Mouse (Mus musculus): ENCODE measurements around the gene Clic4. TPM values are rescaled to one million over a fixed set of nuclear protein-coding genes. Genes with fewer than 3 reads are reported as not detected.

Gene Clic4
- polyA plus RNA-seq, 1 experiment from 2014 or later = 211 TPM

DNA sequence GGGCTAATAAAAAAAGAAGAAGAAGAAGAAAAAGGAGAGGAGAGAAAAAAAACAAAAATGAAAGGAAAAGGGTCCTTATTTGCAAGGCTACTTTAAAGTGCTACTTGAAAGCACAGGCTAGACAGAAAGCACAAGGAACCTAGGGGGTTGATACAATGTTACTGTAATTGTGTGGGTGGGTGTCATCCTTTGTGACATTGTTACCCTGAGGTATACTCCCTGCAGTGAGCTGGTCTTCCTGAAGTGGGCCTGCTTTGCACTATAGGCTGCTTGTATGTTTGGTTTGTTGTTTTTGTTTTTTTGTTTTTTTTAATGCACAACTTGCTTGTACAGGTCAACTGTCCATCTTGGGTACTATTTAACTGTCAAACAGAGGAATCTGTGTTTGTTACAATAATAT is 95.0 kb downstream of the Clic4 start:
- Histone ChIP-seq H3K27me3 (replicated peaks; ENCODE audit: insufficient read depth, low read length) (no peaks in the 10 kb centered on the region; the same call in 1 of the 2 replicates), H3K9me3 (ENCODE audit: low read length) (no peaks in the 10 kb centered on the region), H3K4me1 (ENCODE audit: insufficient read depth, low read depth, low read length) (no peaks in the 10 kb centered on the region), H3K4me3 (ENCODE audit: low read depth, low read length) (no peak overlapping the region), H3K27ac (ENCODE audit: low read length) (no peak overlapping the region), H3K4me2 (replicated peaks; ENCODE audit: low read depth, low read length) (no peak overlapping the region), H3K36me3 (ENCODE audit: insufficient read depth, low read length) (no peaks in the 10 kb centered on the region), H3K9ac (replicated peaks; ENCODE audit: low read depth) (no peak overlapping the region)
- DNase-seq (ENCODE audit: low spot score) = no peak
- no peak for TF ChIP-seq CTCF (IDR thresholded peaks at IDR 0.05)
- no peak for TF ChIP-seq EP300 (IDR thresholded peaks at IDR 0.05)
- ATAC-seq = no peak

DNA sequence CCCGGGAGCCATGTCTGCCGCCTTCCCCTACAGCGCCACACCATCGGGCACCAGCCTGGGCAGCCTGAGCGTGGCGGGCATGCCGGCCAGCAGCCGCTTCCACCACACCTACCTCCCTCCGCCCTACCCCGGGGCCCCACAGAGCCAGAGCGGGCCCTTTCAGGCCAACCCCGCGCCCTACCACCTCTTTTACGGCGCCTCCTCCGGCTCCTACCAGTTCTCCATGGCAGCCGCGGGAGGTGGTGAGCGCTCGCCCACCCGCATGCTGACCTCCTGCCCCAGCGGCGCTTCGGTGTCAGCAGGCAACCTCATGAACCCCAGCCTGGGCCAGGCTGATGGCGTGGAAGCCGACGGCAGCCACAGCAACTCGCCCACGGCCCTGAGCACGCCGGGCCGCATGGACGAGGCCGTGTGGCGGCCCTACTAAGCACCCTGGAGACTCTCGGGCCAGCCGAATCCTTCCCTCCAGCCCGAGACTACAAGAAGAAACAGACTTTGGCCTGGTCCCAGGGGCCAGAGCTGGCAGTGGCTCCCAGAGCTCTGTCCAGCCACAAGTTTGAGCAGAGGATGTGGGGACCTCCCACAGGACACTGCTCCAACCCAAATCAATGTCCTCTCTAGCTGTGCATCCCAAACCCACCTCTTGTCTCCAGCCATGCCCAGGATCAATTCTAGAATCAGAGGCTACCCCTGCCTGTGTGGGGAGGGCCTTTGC is 97.1 kb downstream of the Clic4 start:
- DNase-seq (ENCODE audit: low spot score) (peak; percentile 22), ATAC-seq (peak; percentile 52)
- Histone ChIP-seq H3K27me3 (replicated peaks; ENCODE audit: insufficient read depth, low read length) (no peaks in the 10 kb centered on the region; the same call in 1 of the 2 replicates), H3K27ac (ENCODE audit: low read length) (no peak overlapping the region), H3K4me3 (ENCODE audit: low read depth, low read length) (no peak overlapping the region), H3K9ac (replicated peaks; ENCODE audit: low read depth) (no peak overlapping the region), H3K36me3 (ENCODE audit: insufficient read depth, low read length) (no peaks in the 10 kb centered on the region), H3K9me3 (ENCODE audit: low read length) (no peaks in the 10 kb centered on the region), H3K4me1 (ENCODE audit: insufficient read depth, low read depth, low read length) (no peaks in the 10 kb centered on the region), H3K4me2 (replicated peaks; ENCODE audit: low read depth, low read length) (peak overlapping the region; percentile 31)
- no peak for TF ChIP-seq EP300 (IDR thresholded peaks at IDR 0.05)
- TF ChIP-seq CTCF (IDR thresholded peaks at IDR 0.05) = no peak
- WGBS = 10% methylated on average over 37 of the region's 38 CpGs

DNA sequence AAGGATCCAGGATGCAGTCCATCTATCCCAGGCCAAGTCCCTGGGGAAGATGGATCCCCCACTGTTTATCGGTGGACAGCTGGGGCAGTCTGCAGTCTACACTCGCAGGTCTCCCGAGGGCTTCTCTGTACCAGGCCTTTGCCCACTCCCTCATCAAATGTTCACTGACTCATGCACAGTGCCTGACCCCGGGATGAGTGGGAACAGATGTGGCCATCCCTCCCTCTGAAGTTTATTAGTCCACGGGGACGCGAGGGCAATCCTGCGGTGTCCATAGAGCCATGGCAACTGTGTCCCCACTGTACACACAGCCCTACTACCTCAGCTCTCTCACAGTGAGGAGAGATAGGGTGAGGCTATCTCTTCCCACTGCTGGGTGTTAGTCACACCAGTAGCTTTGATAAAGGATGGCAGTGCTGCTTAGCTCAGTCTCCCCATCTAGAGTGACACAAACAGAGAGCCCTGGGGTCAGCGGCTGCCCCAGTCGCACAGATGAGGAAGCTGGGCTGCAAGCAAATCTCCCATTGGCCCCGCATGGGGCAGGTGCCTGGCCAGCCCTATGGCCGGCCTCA is 101.2 kb downstream of the Clic4 start:
- no peaks in the 10 kb centered on the region for H3K36me3 ChIP-seq (ENCODE audit: insufficient read depth, low read length)
- peaks cover 12% of the 10 kb centered on the region; the same call in 1 of the 2 replicates for H3K27me3 ChIP-seq (replicated peaks; ENCODE audit: insufficient read depth, low read length)
- no peak overlapping the region for H3K4me3 ChIP-seq (ENCODE audit: low read depth, low read length)
- no peak overlapping the region for H3K27ac ChIP-seq (ENCODE audit: low read length)
- DNase-seq (ENCODE audit: low spot score) = no peak
- H3K4me2 ChIP-seq (replicated peaks; ENCODE audit: low read depth, low read length) = no peak overlapping the region
- ATAC-seq = no peak
- no peak for TF ChIP-seq EP300 (IDR thresholded peaks at IDR 0.05)
- TF ChIP-seq CTCF (IDR thresholded peaks at IDR 0.05) = no peak
- H3K4me1 ChIP-seq (ENCODE audit: insufficient read depth, low read depth, low read length) = no peaks in the 10 kb centered on the region
- 80% methylated on average over 12 of the region's 12 CpGs for WGBS
- no peak overlapping the region for H3K9ac ChIP-seq (replicated peaks; ENCODE audit: low read depth)
- no peaks in the 10 kb centered on the region for H3K9me3 ChIP-seq (ENCODE audit: low read length)

DNA sequence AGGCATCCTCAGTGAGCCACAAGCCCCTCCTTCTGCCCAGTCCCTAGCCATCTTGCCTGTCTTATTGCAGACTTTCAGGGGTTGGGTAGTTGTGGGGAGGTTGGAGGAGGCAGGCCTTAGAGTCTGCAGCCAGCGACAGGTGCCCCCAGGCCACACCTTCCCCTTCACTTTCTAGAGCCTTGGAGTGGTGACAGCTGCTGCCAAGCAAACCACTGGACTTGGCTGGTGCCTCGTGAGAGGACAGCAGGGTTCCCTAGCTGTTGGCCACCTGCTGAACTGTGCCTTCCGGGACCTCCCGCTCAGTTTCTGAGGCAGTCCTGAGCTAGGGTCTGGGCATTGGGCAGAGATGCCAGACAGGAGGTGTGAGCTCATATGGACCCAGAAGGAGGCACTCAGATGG is 103.1 kb downstream of the Clic4 start:
- Histone ChIP-seq H3K9me3 (ENCODE audit: low read length) (no peaks in the 10 kb centered on the region), H3K36me3 (ENCODE audit: insufficient read depth, low read length) (no peaks in the 10 kb centered on the region), H3K4me3 (ENCODE audit: low read depth, low read length) (no peak overlapping the region), H3K27me3 (replicated peaks; ENCODE audit: insufficient read depth, low read length) (peaks cover 21% of the 10 kb centered on the region), H3K9ac (replicated peaks; ENCODE audit: low read depth) (no peak overlapping the region), H3K4me2 (replicated peaks; ENCODE audit: low read depth, low read length) (no peak overlapping the region), H3K27ac (ENCODE audit: low read length) (no peak overlapping the region), H3K4me1 (ENCODE audit: insufficient read depth, low read depth, low read length) (no peaks in the 10 kb centered on the region)
- DNase-seq (ENCODE audit: low spot score) = no peak
- WGBS = 50% methylated on average over 4 of the region's 4 CpGs
- peak; percentile 66 for ATAC-seq
- TF ChIP-seq EP300 (IDR thresholded peaks at IDR 0.05) (no peak), CTCF (IDR thresholded peaks at IDR 0.05) (no peak)

DNA sequence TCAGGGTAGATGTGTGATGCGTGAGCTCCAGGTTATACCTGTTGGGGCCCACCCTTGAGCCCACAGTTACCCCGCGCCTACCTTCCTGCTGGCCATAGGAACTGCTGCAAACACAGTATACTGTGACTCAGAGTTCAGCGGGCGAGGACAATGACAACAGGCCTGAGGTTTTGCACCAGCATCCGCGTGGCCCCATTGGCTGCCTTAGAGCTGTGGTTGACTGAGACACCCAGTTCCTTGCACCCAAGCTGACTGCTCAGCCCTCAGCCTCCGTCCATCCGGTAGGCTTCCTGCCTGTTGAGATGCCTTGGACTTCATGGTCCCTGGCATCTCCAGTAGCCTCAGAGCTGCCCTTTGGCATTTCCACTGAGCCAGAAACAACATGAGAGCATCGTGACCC is 103.5 kb downstream of the Clic4 start:
- Histone ChIP-seq H3K4me1 (ENCODE audit: insufficient read depth, low read depth, low read length) (no peaks in the 10 kb centered on the region), H3K9me3 (ENCODE audit: low read length) (no peaks in the 10 kb centered on the region), H3K9ac (replicated peaks; ENCODE audit: low read depth) (no peak overlapping the region), H3K36me3 (ENCODE audit: insufficient read depth, low read length) (no peaks in the 10 kb centered on the region), H3K4me3 (ENCODE audit: low read depth, low read length) (no peak overlapping the region), H3K27me3 (replicated peaks; ENCODE audit: insufficient read depth, low read length) (peaks cover 21% of the 10 kb centered on the region), H3K4me2 (replicated peaks; ENCODE audit: low read depth, low read length) (no peak overlapping the region), H3K27ac (ENCODE audit: low read length) (no peak overlapping the region)
- ATAC-seq (no peak), DNase-seq (ENCODE audit: low spot score) (no peak)
- WGBS = 72% methylated on average over 10 of the region's 10 CpGs
- TF ChIP-seq EP300 (IDR thresholded peaks at IDR 0.05) = no peak
- no peak for TF ChIP-seq CTCF (IDR thresholded peaks at IDR 0.05)

DNA sequence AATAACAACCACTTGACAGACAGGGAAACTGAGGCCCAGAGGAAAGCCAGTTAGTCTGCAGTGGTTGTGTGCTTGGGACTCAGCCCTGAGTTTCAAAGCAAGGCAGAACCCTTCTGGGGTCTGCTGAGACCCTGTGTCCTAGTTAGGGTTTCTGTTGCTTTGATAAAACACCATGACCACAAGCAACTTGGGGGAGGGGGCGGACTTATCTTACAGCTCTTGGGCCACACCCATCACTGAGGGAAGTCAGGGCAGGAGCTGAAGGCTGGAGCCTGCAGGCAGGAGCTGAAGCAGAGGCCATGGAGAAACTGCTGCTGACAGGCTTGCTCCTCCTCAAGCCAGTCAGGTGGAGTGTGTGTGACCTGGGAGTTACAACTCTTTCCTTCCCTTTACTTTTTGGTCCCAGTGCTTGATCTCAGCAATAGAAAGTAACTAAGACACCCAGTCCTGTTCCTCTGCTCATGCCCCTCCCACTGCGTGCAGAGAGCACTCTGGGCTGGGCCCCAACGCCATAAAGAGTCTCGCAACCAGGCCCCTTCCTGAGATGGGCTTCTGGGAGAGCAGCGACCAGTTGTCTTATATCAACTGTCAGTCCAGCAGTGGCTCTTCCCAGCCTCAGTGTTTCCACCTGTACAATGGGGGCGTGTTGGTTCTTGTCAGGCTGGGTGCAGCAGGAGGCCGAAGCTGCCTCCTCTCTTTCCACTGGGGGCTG is 104.6 kb downstream of the Clic4 start:
- H3K9me3 ChIP-seq (ENCODE audit: low read length) = no peaks in the 10 kb centered on the region
- no peaks in the 10 kb centered on the region for H3K36me3 ChIP-seq (ENCODE audit: insufficient read depth, low read length)
- H3K27ac ChIP-seq (ENCODE audit: low read length) = no peak overlapping the region
- ATAC-seq (no peak), DNase-seq (ENCODE audit: low spot score) (no peak)
- TF ChIP-seq EP300 (IDR thresholded peaks at IDR 0.05) (no peak), CTCF (IDR thresholded peaks at IDR 0.05) (no peak)
- H3K4me1 ChIP-seq (ENCODE audit: insufficient read depth, low read depth, low read length) = no peaks in the 10 kb centered on the region
- peaks cover 21% of the 10 kb centered on the region for H3K27me3 ChIP-seq (replicated peaks; ENCODE audit: insufficient read depth, low read length)
- no peak overlapping the region for H3K9ac ChIP-seq (replicated peaks; ENCODE audit: low read depth)
- WGBS = 69% methylated on average over 7 of the region's 7 CpGs
- H3K4me3 ChIP-seq (ENCODE audit: low read depth, low read length) = no peak overlapping the region
- no peak overlapping the region for H3K4me2 ChIP-seq (replicated peaks; ENCODE audit: low read depth, low read length)
